Mouse (Mus musculus): Measurements from ENCODE around the gene Slk. TPM values are rescaled to one million over a fixed set of nuclear protein-coding genes. Genes with fewer than 3 reads are reported as not detected.

Slk gene
- total RNA-seq (2023): 65.0 TPM

DNA sequence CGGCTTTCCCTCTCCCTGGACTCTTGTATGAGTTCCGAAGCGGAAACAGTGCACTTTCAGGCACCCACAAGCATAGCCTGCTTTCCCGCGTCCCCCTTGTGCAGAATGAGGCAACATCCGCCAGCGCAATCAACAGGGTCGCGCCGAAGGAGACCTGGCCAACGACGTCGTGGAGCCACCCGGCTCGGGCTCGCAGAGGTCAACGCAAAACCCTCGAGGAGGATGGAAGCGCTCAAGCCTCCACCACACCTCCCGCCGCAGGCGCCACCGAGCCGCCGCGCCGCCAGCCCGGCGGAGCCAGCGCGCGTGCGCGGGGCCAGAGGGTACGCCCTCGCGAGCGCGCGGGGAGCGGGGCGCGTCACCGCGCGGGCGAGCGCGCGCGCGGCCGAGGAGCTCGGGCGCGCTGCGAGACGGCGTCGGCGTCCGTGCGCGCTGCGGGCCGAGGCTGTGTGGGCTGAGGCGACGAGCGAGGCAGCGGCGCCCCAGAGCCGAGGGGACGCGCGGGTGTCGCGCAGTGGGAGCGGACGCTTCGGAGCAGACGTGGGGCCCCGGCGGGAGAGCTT is at the start of gene Slk:
Gene Slk (plus strand): TSS at position 454 of the 563 bp plus-strand sequence.

DNA sequence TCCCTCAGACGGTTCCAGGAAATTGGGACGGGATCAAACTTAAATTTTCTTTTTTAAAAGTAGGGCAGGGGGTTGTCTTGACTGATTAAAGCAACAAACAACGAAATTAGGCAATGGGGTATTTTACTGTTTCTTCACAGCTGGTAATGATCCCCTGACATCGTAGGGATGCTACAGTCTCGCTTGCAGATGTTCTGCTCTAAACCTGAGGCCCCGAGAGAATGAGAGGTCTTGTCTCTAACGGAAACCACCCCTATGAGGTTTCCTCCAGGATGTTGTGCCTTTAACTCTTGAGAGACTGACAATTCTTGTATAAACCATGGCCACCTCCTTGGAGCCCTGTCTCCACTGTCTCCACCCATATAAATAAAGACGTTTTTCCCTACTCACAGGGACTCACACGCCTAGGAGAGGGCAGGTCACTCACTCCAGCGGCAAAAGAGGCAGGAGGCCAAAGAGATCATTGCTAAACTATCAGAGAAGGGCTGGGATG is 42.1 kb upstream of the Slk start, which contains the start of gene Stn1:
Gene Stn1 (minus strand): TSS at position 208 of the 493 bp plus-strand sequence.

DNA sequence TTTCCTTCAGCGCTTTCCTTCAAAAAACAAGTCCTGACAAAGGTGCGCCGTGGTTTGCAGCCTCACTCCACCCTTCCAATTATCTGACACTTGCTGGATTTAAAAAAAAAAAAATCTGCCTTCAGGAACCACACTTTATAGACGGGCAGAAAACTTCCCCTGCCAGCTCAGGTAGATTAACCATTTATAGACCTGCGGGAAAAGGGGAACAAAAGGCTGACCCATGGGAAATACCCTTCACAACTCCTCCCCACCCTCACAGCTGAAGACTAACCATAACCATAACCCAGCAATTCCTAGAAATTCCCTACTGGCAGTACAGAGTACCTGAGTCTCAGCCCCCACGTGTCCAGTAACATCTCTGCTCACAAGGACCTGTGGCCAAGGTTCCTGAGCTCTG is 112.5 kb downstream of the Slk start, which contains the start of gene Col17a1:
Gene Col17a1 (minus strand): TSS at position 101 of the 400 bp plus-strand sequence.

Other genes with a start within 250 kb of the Slk start
- gene Sh3pxd2a, start 115.3 kb upstream of the Slk start, total RNA-seq (2023): 26.9 TPM
- gene Stn1, start 42.2 kb upstream of the Slk start, total RNA-seq (2023): 34.5 TPM
- gene Col17a1, start 112.4 kb downstream of the Slk start, total RNA-seq (2023): 0.59 TPM
- gene Sfr1, start 152.0 kb downstream of the Slk start, total RNA-seq (2023): 71.2 TPM